Mouse (Mus musculus) heart, adult 8-10 months (tissue): ENCODE measurements around the gene Camkmt. TPM values are rescaled to one million over a fixed set of nuclear protein-coding genes. Genes with fewer than 3 reads are reported as not detected.

ENCODE experiments used
- DNase-seq: peaks from one replicate; pipeline ENCODE4 v3.0.0; 2022; ENCODE audit warnings: low spot score
- total RNA-seq, 4 experiments: library from RNA; stranded (reverse); gene quantifications; 2 replicates each; pipeline ENCODE4 v1.2.4; 2022

Gene Camkmt
- total RNA-seq, 4 experiments from 2014 or later, result 2.8 to 4.1 (median 3.2) TPM

DNA sequence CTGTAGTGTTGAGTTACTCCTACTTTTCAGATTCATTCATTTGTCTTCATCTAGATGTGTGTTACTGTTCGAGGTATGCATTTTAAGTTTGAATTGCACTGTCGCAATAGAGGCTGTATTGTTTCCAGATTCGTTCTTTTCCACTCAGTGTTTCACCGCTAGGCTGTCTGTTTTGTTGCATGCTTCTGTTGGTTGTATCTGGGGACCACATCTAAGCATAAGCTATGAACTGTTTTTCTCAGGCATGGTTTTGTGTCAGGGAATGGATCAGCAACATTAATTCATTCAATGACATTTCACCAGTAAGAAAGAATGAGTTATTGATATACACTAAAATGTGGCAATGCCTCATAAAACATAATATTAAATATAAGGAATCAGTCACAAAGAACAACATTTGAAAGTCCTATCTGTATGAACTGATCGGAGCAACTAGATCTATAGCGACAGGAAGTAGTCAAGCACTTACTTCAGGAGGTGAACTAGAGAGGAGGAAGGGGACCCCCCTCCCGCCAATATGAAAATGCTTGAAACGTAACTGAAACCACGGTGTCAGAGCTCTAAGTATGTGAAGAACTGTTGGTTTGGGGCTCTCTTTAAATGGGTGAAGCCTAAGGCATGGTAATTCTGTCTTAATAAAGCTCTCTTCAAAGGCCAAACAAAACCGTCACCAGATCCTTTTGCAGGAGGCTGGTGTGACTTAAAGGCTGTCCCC, 80.3 kb downstream of the Camkmt start:
- no peak for DNase-seq

DNA sequence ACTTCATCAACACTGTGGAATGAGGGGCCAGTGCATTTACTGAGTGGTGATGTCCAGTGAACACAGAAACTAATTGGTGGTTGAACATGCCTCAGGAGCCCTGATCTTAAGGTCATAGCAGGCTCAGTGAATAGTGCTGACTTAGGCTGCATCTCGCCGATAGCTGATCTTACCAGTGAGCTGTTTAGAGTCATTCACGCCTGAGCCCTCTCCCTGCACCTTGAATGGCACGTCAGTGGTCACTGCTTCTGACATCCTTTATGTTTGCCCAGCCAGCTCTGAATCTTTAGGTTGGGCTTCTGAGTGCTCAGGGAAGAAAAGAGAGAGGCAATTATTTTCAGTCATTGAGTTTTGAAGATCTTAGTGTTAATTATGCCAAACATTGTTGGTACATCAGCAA, 81.6 kb downstream of the Camkmt start:
- DNase-seq, result no peak

DNA sequence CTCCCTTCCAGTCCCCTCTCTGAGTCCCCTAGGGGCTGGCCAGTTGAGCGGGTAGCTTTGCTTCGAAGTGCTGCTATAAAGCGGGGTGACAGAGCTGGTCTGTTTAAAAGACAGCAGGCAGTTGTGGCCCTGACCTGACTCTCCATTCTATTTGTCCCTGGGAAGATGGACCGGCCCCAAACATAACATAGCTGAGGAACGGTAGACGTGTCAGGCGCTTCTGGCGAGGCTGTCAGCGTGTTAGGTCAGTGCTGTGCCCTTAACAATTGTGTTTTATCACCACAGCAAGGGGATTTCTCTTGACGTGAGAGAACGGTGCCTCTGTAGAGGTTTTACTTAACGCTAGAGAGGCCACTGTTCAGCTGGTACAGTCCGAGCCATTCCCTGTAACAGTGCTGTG, 86.9 kb downstream of the Camkmt start:
- DNase-seq, result no peak

DNA sequence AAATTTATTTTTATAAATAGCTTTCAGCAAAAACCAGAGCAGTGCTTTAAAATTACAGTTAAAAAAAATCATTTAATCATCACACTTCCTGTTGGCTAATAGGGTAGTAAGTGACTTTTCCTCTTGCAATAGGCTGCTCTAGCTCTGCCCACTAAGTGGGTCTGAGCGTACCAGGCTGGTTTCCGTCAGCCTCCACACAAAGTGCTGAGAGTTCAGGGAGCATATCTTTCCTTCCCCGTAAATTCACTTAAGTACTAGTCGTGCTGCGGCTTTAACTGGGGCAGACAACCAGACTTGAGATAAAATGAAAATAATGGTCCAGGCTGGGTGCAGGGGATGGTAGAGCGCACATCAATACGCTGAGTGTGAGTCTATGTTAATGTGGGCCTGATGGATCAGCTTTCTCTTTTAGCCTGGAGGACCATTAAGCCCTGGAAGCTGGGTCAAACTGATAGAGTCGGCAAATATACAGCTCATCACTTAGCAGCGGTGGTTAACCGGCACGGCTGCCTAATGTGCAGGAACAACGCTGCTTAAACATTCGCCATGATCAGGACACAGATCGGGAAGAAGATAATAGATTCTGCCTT, 90.2 kb downstream of the Camkmt start:
- DNase-seq, result no peak

DNA sequence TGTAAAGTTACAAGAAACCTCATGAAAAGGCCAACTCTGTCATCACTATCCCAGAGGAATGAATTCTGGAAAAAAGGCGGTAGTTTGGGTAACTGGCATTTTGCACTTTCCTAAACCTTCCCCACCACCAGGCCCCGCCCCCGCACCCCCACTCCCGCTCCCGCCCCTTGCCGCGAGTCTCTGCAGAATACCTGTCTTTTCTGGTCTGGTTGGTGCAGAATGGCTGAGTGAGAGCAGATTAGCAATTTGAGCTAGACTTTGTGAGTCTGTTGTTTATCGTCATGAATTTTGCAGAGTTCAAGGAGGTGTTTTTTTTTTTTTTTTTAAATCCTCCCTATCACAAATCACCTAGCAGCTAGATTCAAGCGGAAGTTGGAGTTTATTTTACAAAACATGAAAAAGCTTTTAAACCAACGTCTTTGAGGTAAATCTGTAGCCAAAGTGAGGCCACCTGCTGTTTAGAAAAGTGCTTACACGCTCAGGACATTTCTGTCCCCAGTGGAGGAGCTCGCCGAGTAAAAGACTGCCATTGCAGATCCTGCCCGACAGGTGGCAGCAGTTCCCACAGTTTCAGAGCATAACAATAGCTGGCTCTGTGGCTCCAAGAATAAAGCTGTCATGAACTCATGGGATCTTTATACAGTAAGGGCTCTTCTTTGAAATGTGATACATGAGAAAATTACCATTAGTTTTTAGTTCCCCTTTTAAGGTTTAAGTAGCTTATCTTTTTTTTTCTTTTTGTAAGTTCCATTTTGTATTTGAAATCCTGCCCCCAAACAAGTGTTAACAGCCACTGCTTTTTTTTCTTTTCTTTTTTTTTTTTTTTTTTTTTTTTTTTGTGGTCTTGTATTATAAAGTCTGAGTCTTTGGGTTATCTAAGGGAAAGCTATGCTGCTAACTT, 99.1 kb downstream of the Camkmt start:
- peak; percentile 87 for DNase-seq

DNA sequence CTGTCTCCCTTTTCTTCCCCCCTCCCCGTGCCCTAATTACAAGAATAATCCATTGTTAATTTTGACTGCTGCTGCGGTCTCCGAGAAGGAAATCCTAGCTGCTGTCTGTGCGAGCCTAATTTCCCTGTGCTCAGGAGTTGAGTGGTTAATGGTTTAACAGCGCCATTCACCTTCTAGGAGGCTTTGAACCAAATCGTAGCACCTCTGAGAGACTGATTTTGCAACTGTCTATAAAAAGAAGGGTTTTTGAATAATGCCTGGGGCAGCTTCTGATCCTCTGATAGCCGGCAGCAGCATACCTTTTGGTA, 99.7 kb downstream of the Camkmt start:
- no peak for DNase-seq

DNA sequence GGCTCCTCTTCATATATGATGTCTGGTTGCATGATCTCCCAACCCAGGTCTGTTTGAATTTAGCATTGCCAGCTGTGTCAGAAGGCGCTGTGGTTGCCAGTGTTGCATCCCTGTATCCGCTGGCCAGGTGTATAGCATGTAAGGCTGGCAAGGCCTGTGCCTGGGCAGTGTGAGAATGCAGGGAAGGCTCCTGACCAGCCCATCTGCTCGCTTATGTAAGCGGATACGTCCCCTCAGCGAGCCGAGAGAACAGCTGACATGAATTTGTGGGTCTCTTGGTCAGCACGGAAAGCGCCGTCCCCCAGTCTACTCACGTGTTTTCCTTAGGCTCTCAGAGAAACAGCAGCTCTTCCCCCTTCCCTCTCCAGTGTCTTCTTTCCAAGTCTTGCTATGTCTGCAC, 102.9 kb downstream of the Camkmt start:
- no peak for DNase-seq

DNA sequence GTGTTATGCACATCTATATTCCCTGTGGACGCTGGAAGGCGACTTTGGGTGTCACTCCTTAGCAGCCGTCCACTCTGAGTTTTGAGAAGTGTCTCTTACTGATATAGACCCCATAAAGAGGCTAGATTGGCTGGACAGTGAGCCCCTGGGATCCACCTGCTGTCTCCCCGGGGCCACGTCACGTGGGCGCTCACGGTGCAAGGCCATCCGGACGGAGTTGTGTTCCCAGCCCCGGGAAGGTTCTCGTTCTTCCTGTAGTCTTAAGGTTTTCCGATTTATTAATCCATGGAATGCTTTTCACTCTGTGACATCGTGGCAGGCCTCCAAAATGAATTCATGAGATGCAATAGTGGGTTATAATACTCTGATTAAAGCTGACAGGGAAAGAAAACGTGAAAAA, 108.4 kb downstream of the Camkmt start:
- no peak for DNase-seq

DNA sequence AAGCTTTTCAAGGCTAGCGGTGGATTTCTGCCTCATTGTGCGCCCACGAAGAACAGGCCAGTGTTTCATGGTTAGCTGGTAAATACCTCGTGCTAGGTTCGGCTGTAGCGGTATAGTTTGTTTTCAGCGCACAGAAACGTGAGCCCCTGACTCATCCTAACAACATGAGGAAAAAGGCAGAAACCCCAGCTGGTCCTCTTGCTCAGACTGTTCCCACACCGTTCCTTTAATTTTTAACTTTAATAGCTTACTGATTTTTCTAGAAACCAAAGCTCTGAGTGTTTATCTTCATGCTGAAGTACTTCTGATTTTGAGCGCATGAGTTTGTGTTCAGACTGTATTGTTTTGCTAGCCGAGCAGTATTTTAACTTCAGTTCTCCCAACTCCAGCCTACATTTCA, 109.0 kb downstream of the Camkmt start:
- DNase-seq, result no peak

DNA sequence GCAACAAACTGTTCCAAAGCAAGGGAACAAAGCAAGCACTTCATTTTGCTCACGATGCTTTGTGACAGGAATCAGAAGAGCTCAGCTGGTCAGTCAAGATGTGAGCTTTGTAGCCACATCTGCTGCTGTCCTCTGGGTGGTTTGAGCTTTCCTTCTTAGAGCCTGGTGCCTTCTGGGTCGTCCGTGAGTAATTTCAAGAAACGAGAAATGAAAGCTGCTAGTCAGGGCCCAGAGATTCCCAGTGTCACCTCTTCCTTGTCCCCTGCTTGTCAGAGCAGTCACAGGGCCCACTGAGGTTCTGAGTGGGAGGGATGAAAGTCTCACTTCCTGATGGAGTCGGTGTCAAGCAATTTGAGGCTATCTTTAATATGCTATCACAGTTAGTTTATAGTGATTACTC, 127.7 kb downstream of the Camkmt start:
- DNase-seq, result no peak

DNA sequence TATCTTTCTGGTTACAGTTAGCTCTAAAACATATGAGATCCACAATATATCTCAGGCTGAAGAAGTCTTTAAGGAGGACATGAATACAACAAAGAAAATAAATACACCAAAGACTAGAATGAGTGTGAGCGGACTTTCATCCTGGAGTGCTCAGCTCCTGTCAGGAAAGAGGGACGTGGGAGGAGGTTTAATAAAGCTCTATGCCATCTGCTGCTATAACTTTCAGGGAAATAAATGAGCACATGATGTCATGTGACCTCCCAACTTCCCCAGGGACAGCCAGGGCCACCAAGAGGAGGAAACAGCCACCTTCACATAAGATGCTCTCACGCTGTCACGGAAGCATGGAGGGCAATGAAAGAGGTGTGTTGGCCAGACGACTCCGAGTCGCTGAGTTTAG, 151.8 kb downstream of the Camkmt start:
- no peak for DNase-seq

DNA sequence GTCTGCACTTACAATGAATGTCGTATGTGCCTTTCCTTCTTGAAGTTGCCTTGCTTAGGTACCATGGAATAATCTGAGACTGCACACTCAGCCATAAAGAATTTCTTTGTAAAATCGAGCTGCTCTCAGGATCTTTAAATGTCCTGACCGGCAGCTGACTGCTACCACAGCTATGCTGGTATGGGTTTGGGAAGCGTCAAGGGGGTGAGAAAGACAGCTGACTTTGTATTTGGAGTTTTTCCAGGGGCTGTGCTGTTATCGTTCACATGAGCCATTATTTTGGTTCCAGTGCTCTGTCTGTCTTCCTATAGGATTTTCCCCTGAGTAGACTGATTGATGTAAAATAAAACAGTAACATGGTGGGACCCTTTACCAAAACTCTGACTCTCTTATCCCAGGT, 158.6 kb downstream of the Camkmt start:
- no peak for DNase-seq

DNA sequence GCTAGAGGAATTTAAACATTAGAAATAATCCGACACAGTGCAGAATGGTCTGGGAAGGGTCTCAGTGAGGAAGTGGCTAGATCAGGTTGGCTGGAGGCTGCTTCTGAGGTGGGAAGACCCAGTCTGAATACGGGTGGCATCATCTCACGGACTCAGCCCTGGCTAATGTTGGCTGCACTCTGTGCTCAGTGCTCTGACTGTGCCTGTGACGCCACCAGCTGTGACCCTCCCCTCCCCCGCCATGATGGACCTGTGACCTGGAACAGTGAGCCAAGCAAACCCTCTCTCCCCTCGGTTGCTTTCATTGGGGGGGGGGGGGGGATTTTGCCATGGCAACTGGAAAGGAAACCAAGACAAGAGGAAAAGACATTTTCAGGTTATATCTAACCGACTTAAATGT, 159.4 kb downstream of the Camkmt start:
- DNase-seq, result no peak

DNA sequence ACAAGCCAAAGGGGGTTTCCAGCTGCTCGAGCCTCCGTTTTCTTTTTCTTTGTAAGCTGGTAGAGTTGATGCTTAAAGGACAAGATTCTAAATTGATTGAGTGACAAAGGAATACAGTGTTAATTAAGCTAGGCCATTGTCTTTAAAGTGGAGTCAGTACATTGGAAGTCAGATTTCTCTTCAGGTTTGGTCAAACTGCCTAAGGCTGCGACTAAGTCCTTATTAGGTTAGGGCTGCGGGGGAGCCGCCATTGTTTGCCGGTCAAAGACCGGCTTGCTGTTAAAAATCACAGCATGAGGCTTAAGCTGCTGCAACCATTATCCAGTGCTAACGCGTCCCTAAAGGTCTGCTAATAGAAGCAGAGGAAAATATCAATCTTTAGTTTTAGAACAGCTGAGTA, 166.6 kb downstream of the Camkmt start:
- no peak for DNase-seq

DNA sequence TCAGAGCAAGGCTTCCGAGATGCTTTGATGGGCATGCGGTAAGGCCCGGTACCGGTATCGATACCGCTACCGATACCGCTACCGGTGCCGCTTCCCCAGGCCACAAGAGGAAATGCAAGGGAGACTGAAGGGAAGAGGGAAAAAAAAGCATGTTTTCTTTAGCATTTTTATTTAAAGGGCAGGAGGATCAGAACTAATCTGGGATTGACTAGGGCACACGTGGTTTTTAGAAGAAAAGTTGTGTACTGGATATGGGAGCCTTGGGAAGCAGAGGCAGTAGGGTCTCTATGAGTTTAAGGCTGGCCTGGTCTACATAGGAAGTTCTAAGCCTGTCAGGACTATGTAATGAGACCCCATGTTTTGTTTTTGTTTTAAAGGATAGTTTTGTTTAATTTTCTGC, 167.0 kb downstream of the Camkmt start:
- DNase-seq, result no peak

DNA sequence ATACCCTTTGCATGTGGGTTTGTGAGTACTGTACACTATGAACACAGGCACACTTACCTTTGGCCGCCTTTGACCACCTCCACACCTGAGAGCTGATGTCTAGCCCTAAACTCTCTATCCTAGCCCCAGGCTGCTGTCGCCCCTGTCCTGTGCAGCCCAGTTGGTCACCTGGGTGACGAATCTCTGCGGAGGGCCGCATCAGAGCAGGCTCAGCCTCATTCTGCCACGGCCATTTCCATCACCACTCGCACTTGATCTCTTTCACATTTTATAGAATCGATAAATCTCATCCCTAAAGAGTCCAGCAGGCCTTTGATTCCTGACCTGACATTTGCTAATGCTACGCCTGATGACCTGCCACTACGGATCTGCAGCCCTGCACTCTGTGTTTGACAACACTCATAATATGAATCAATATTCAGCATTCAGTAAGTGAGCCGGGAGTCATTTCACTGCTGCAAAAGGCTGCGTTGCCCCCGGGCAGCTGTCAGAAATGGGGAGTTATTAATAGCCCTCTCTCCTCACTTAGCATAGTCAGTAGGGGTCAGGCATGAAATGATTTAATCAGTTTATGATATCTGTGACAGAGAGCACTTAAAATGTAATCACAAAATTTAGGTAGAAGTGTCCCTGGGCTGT, 168.5 kb downstream of the Camkmt start:
- no peak for DNase-seq

DNA sequence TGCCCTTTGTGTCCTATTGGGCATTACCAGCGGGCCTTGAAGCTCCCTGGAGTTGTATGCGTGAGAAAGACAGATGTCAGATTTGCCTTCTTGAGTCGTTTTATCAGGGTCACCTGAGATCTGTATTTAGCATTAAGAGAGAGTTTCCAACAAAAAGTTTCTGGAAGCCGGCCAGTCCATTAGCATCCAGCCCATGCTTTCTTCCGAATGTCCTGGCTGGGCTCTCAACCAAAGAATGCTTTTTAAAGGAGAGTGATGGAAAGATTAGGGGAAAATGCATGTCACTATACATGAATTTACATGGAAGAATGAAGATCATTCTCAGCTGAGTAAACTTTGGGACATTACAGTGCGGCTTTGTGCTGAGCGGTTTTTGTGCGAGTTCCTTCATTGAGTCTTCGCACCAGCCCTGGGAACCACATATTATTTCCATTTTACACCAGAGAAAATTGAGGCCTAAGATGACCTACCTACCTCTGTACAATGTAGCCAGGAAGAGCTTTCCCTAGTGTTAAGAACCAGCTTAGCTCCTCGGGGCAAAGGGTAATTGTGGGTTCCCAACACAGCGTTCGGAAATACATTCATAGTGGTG, 176.6 kb downstream of the Camkmt start:
- DNase-seq, result no peak

DNA sequence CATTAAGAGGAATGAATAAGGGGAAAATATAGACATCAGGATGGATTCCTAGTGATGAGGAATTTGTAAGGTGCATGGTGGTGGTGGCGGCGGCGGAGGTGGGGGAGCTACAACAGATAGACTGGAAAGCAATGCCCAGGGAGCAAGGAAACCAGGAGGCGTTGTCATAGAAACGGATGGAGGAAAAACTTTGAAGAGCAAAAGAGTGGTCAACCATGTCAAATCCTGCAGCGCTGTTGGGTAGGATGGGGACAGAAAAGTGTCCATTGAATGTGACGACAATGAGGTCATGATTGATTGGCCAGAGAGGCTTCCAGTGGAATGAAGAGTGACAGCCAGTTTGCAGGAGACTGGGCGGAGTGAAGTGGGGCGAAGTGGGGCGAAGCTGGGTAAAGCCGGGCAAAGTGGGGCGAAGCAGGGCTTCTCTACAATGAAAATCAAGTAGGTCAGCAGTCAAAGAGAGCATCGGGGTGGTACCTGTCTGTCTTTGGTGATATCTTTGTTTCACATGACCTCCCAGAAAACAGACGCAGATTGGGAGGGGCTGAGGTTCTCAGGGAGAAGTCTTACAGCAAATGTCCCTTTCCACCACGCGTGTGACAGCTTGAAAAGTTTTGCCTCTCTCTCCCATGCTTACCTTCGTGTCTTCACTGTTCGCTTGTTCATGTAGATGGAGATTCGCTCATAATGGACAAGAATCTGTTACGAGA, 181.3 kb downstream of the Camkmt start:
- DNase-seq, result no peak

DNA sequence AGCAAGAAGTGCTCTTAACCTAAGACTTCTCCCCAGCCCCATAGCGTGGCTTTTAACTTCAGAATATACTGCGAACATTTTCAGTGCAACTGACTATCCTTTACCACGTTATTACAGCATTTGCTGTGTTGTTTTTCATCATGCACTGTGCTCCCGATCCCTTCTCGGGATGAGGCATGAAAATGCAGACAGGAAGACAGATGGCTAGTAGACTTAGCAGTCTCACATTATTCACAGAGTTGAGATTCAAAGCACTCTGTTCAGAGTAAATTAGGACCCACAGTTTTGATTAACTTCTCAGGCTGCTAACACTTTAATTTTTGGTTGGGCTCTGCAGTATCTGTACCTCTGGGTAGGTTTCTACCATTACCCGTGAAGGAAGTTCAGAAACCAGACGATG, 189.4 kb downstream of the Camkmt start:
- no peak for DNase-seq

DNA sequence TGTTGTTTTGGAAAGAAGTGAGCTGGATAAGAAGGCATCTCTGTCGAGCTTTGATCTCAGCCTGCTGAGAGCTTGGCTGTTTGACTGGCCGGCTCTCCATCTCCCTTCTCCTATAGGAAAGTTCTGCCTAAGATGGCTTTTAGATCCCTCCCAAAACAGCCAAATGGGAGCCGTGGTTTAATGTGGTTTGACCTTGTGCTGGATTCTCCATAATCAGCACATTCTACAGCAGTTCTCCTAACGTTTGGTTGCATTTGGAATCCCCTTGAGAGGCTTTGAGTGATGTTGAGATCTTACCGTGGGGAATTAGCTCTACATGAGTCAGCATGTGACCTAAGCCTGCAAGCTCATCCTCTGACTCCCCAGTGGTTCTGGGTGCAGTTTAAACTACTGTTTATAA, 192.1 kb downstream of the Camkmt start:
- no peak for DNase-seq

DNA sequence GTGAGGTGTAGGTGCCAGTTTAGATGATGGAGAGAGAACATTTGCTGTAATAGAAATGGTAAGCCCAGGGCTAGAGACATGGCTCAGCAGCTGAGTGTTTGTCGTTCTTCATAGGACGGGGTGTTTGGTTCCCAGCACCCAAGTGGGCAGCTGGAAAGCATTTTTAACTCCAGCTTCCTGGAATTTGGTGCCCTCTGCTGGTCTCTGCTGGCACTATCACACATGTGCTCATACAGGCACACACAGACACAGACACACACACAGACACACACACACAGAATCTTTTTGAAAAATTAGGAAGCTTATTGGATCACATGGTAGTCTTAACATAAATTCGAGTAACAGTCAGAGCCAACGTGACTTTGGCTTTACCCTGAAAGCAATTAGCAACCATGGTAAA, 200.8 kb downstream of the Camkmt start:
- DNase-seq, result no peak

DNA sequence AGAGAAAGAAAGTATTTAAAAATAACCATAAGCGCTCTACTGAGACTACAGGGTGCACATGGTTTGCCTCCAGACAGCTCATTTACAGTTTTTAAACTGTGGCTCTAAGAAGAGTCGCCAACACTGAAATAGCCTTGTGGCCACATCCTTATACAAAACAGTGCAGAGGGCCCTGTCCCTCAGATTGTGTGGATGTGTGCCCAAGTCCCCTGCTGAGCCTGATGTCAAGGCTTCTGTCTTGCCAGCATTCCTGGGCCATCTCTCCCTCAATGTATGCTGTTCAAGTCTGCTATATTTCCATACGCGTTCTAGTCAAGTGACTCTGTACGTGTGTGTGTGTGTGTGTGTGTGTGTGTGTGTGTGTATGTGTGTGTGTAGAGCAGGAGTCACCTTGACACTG, 201.2 kb downstream of the Camkmt start:
- DNase-seq, result no peak
